Mouse (Mus musculus): ENCODE results near the gene Smarcd3. TPM values are rescaled to one million over a fixed set of nuclear protein-coding genes. Genes with fewer than 3 reads are reported as not detected.
A peak's percentile ranks its signal among the peaks of the same experiment; 100 is the strongest.
"Not testable (repeated sequence)": the region's sequence is repeated elsewhere in the genome, so short reads cannot be mapped to it uniquely, and the experiment has no call there.

Smarcd3 gene
- polyA plus RNA-seq, 1 experiment from 2014 or later, result 76.1 TPM

- Histone ChIP-seq H3K27me3 (ENCODE audit: control insufficient read depth, insufficient read depth, low read length) (no peaks in the 10 kb centered on the region), H3K9me3 (replicated peaks; ENCODE audit: control insufficient read depth, low read length) (no peaks in the 10 kb centered on the region), H3K4me3 (ENCODE audit: low read depth, low read length) (peak within 1 kb of the TSS; percentile 82), H3K27ac (ENCODE audit: low read depth, low read length) (peak within 1 kb of the TSS; percentile 78), H3K9ac (ENCODE audit: low read depth, low read length) (peak within 1 kb of the TSS; percentile 84), H3K36me3 (ENCODE audit: control insufficient read depth, insufficient read depth, low read length) (peaks cover 10% of the 10 kb centered on the region), H3K4me2 (peak within 1 kb of the TSS; percentile 76), H3K4me1 (ENCODE audit: control insufficient read depth, insufficient read depth, low read length) (peaks cover 7% of the 10 kb centered on the region)
- ATAC-seq (replicated peaks; ENCODE audit: insufficient number of reproducible peaks, low FRiP score, low TSS enrichment), result peak; percentile 95
- 1% methylated on average over 47 of the region's 48 CpGs for WGBS (ENCODE audit: insufficient replicate concordance)
Observed at GRCm38 (mm10) chr5:24577183-24577929, 46.9 kb downstream of the Smarcd3 start, which contains the start of gene Abcf2. Gene Abcf2 (minus strand): TSS chr5:24577467.

DNA sequence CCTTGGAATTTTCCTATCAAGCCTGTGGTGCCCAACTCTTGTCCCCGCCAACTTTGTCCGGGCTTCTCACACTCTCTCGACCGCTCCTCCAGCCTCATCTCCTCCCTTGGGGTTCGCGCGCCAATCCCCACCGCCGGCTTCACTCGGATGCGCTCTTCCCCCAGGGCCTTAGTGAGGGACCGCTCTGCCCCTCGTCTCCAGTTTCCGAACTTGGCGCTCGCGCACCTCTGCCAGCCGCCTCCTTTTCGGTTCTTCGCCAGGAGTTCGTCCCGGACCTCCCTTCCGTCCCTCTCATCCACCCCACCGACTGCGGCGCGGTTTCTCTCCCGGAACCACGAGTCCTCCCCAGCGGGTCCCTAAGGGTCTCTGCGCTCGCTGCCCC lies 47.4 kb downstream of the Smarcd3 start:
- H3K4me3 ChIP-seq (ENCODE audit: low read depth, low read length), result peak overlapping the region; percentile 82
- H3K27me3 ChIP-seq (ENCODE audit: control insufficient read depth, insufficient read depth, low read length), result no peaks in the 10 kb centered on the region
- H3K36me3 ChIP-seq (ENCODE audit: control insufficient read depth, insufficient read depth, low read length), result peaks cover 15% of the 10 kb centered on the region
- H3K4me1 ChIP-seq (ENCODE audit: control insufficient read depth, insufficient read depth, low read length), result peaks cover 7% of the 10 kb centered on the region
- WGBS (ENCODE audit: insufficient replicate concordance), result under 1% methylated on average over 32 of the region's 32 CpGs
- H3K9ac ChIP-seq (ENCODE audit: low read depth, low read length), result peak overlapping the region; percentile 84
- H3K27ac ChIP-seq (ENCODE audit: low read depth, low read length), result peak overlapping the region; percentile 63
- H3K9me3 ChIP-seq (replicated peaks; ENCODE audit: control insufficient read depth, low read length), result no peaks in the 10 kb centered on the region
- peak; percentile 32 for ATAC-seq (replicated peaks; ENCODE audit: insufficient number of reproducible peaks, low FRiP score, low TSS enrichment)
- peak overlapping the region; percentile 76 for H3K4me2 ChIP-seq

- H3K4me2 ChIP-seq, result peak overlapping the region; percentile 76
- H3K27ac ChIP-seq (ENCODE audit: low read depth, low read length), result no peak overlapping the region
- ATAC-seq (replicated peaks; ENCODE audit: insufficient number of reproducible peaks, low FRiP score, low TSS enrichment), result no peak
- peaks cover 21% of the 10 kb centered on the region for H3K36me3 ChIP-seq (ENCODE audit: control insufficient read depth, insufficient read depth, low read length)
- WGBS (ENCODE audit: insufficient replicate concordance), result 73% methylated on average over 1 of the region's 1 CpGs
- peaks cover 7% of the 10 kb centered on the region for H3K4me1 ChIP-seq (ENCODE audit: control insufficient read depth, insufficient read depth, low read length)
- H3K9ac ChIP-seq (ENCODE audit: low read depth, low read length), result peak overlapping the region; percentile 84
- no peaks in the 10 kb centered on the region for H3K27me3 ChIP-seq (ENCODE audit: control insufficient read depth, insufficient read depth, low read length)
- H3K9me3 ChIP-seq (replicated peaks; ENCODE audit: control insufficient read depth, low read length), result no peaks in the 10 kb centered on the region
- H3K4me3 ChIP-seq (ENCODE audit: low read depth, low read length), result peak overlapping the region; percentile 82; the same call in 1 of the 2 replicates
Observed at GRCm38 (mm10) chr5:24575948-24576347, 48.3 kb downstream of the Smarcd3 start.

DNA sequence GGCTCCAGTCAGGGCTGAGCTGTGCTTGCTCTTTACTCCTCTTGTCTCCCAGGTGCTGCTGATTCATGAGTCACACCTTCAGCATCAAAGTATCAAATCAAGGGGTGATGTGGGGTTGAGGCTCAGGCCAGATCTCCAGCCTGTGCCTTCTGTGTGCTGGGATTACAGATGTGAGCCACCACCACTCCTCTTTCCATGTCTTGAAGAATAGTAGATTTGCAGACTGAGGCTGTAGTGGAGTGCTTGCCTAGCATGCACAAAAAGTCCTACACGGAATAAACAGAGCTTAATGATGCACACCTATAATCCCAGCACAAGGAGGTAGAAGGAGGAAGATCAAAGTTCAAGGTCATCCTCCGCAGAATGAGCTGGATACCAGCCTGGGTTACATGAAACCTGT lies 67.5 kb downstream of the Smarcd3 start, which contains the start of gene 4931409K22Rik:
4931409K22Rik (minus strand) TSS at position 101 of the 400 bp plus-strand sequence.
- no peak within 1 kb of the TSS for H3K4me3 ChIP-seq (ENCODE audit: low read depth, low read length)
- no peak for ATAC-seq (replicated peaks; ENCODE audit: insufficient number of reproducible peaks, low FRiP score, low TSS enrichment)
- H3K9ac ChIP-seq (ENCODE audit: low read depth, low read length), result no peak within 1 kb of the TSS
- H3K36me3 ChIP-seq (ENCODE audit: control insufficient read depth, insufficient read depth, low read length), result no peaks in the 10 kb centered on the region
- no peaks in the 10 kb centered on the region for H3K4me1 ChIP-seq (ENCODE audit: control insufficient read depth, insufficient read depth, low read length)
- 71% methylated on average over 2 of the region's 2 CpGs for WGBS (ENCODE audit: insufficient replicate concordance)
- peaks cover 5% of the 10 kb centered on the region; the same call in 1 of the 2 replicates for H3K27me3 ChIP-seq (ENCODE audit: control insufficient read depth, insufficient read depth, low read length)
- no peak within 1 kb of the TSS for H3K4me2 ChIP-seq
- no peaks in the 10 kb centered on the region for H3K9me3 ChIP-seq (replicated peaks; ENCODE audit: control insufficient read depth, low read length)
- no peak within 1 kb of the TSS for H3K27ac ChIP-seq (ENCODE audit: low read depth, low read length)

- H3K27ac ChIP-seq (ENCODE audit: low read depth, low read length); H3K9me3 ChIP-seq (replicated peaks; ENCODE audit: control insufficient read depth, low read length); ATAC-seq (replicated peaks; ENCODE audit: insufficient number of reproducible peaks, low FRiP score, low TSS enrichment); H3K4me1 ChIP-seq (ENCODE audit: control insufficient read depth, insufficient read depth, low read length); H3K4me2 ChIP-seq; H3K36me3 ChIP-seq (ENCODE audit: control insufficient read depth, insufficient read depth, low read length); H3K9ac ChIP-seq (ENCODE audit: low read depth, low read length); H3K4me3 ChIP-seq (ENCODE audit: low read depth, low read length): not testable (repeated sequence)
- H3K27me3 ChIP-seq (ENCODE audit: control insufficient read depth, insufficient read depth, low read length), result peaks cover 13% of the 10 kb centered on the region
- WGBS (ENCODE audit: insufficient replicate concordance), result 85% methylated on average over 7 of the region's 7 CpGs
Observed at GRCm38 (mm10) chr5:24555335-24555734, 68.9 kb downstream of the Smarcd3 start.

GRCm38 (mm10) chr5:24553621-24554244 lies 70.5 kb downstream of the Smarcd3 start:
- Histone ChIP-seq H3K9ac (ENCODE audit: low read depth, low read length) (no peak overlapping the region), H3K4me3 (ENCODE audit: low read depth, low read length) (no peak overlapping the region), H3K27ac (ENCODE audit: low read depth, low read length) (no peak overlapping the region), H3K9me3 (replicated peaks; ENCODE audit: control insufficient read depth, low read length) (no peaks in the 10 kb centered on the region), H3K4me1 (ENCODE audit: control insufficient read depth, insufficient read depth, low read length) (no peaks in the 10 kb centered on the region), H3K4me2 (no peak overlapping the region), H3K36me3 (ENCODE audit: control insufficient read depth, insufficient read depth, low read length) (no peaks in the 10 kb centered on the region), H3K27me3 (ENCODE audit: control insufficient read depth, insufficient read depth, low read length) (peaks cover 21% of the 10 kb centered on the region)
- ATAC-seq (replicated peaks; ENCODE audit: insufficient number of reproducible peaks, low FRiP score, low TSS enrichment), result no peak
- WGBS (ENCODE audit: insufficient replicate concordance), result 67% methylated on average over 5 of the region's 5 CpGs

DNA sequence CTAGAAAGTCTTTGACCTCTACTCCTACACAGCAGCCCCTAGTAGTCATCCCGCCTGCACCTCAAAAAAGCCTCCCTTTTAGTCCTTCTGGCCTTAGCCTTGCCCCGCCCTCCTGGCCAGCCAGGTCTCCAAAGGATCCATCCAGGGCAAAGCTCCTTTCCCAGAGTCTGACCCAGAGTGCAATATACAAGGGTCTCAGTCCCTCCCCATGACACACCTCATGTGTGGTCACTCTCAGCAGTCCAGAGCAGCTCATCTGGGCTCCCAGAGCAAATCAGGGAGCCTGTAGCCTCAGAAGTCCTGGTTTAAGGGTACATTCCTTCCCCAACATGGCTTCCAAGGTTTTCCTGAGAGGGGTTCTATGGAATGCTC lies 72.9 kb downstream of the Smarcd3 start:
- Histone ChIP-seq H3K9me3 (replicated peaks; ENCODE audit: control insufficient read depth, low read length) (no peaks in the 10 kb centered on the region), H3K27me3 (ENCODE audit: control insufficient read depth, insufficient read depth, low read length) (peaks cover 25% of the 10 kb centered on the region), H3K4me2 (peak overlapping the region; percentile 42), H3K9ac (ENCODE audit: low read depth, low read length) (no peak overlapping the region), H3K4me3 (ENCODE audit: low read depth, low read length) (no peak overlapping the region), H3K4me1 (ENCODE audit: control insufficient read depth, insufficient read depth, low read length) (no peaks in the 10 kb centered on the region), H3K27ac (ENCODE audit: low read depth, low read length) (no peak overlapping the region), H3K36me3 (ENCODE audit: control insufficient read depth, insufficient read depth, low read length) (no peaks in the 10 kb centered on the region)
- WGBS (ENCODE audit: insufficient replicate concordance), result 51% methylated on average over 2 of the region's 2 CpGs
- ATAC-seq (replicated peaks; ENCODE audit: insufficient number of reproducible peaks, low FRiP score, low TSS enrichment), result no peak

- Histone ChIP-seq H3K4me3 (ENCODE audit: low read depth, low read length) (no peak overlapping the region), H3K4me2 (peak overlapping the region; percentile 42), H3K9ac (ENCODE audit: low read depth, low read length) (no peak overlapping the region), H3K4me1 (ENCODE audit: control insufficient read depth, insufficient read depth, low read length) (no peaks in the 10 kb centered on the region), H3K9me3 (replicated peaks; ENCODE audit: control insufficient read depth, low read length) (no peaks in the 10 kb centered on the region), H3K27me3 (ENCODE audit: control insufficient read depth, insufficient read depth, low read length) (peaks cover 25% of the 10 kb centered on the region), H3K27ac (ENCODE audit: low read depth, low read length) (no peak overlapping the region), H3K36me3 (ENCODE audit: control insufficient read depth, insufficient read depth, low read length) (no peaks in the 10 kb centered on the region)
- ATAC-seq (replicated peaks; ENCODE audit: insufficient number of reproducible peaks, low FRiP score, low TSS enrichment), result no peak; the same call in 1 of the 2 replicates
- 34% methylated on average over 26 of the region's 26 CpGs for WGBS (ENCODE audit: insufficient replicate concordance)
Observed at GRCm38 (mm10) chr5:24550598-24551316, 73.5 kb downstream of the Smarcd3 start.

All from heart, embryonic 11.5 days (tissue).